Mouse (Mus musculus) olfactory bulb, adult 2 months (tissue): Measurements from ENCODE around the gene Adamts8. TPM values are rescaled to one million over a fixed set of nuclear protein-coding genes. Genes with fewer than 3 reads are reported as not detected.
A peak's percentile ranks its signal among the peaks of the same experiment; 100 is the strongest.

Experiments
- H3K27ac ChIP-seq: fragments of 200-500 bp; 2 replicates; pipeline ENCODE4 v1.5.1; 2012; ENCODE audit warnings: low read depth, low read length; ENCODE audit not compliant: insufficient read depth
- H3K4me1 ChIP-seq: fragments of 200-500 bp; 2 replicates; pipeline ENCODE4 v1.6.1; 2012; ENCODE audit warnings: low read length; ENCODE audit not compliant: control insufficient read depth, insufficient read depth
- H3K4me3 ChIP-seq: fragments of 200-500 bp; 2 replicates; pipeline ENCODE4 v1.5.1; 2012; ENCODE audit warnings: mild to moderate bottlenecking, low read depth, low read length, moderate library complexity; ENCODE audit not compliant: insufficient read depth
- CTCF ChIP-seq: fragments of 200-500 bp; IDR thresholded peaks from 2 replicates; pipeline ENCODE4 v1.5.1; 2012; ENCODE audit warnings: low read depth, mild to moderate bottlenecking, low read length, moderate library complexity; ENCODE audit not compliant: insufficient read depth
- POLR2A ChIP-seq: fragments of 200-500 bp; IDR thresholded peaks from 2 replicates; pipeline ENCODE4 v1.6.1; 2012; ENCODE audit warnings: mild to moderate bottlenecking, low read depth, low read length, moderate library complexity; ENCODE audit not compliant: insufficient read depth
- WGBS: fragments of 180-500 bp; shearing (Covaris S2); methylation state at CpG from one replicate; pipeline ENCODE4 v1.1.7; 2018; 5-methylcytosine and 5-hydroxymethylcytosine counted together
- polyA plus RNA-seq: library from polyadenylated mRNA; stranded (reverse); fragments of >200 nt; gene quantifications from 2 replicates; pipeline ENCODE4 v1.2.4, GENCODE M21; 2012; ENCODE audit warnings: low replicate concordance; ENCODE audit not compliant: missing spikeins, insufficient read depth, insufficient read length

Adamts8 gene
- polyA plus RNA-seq = not detected in 2 replicates

GRCm38 (mm10) chr9:30942512-30943313, at the start of gene Adamts8:
Gene Adamts8, plus strand, starts transcription at chr9:30942562.
- peak within 1 kb of the TSS; percentile 60 for H3K4me3 ChIP-seq
- H3K27ac ChIP-seq = no peak within 1 kb of the TSS
- peaks cover 7% of the 10 kb centered on the region for H3K4me1 ChIP-seq
- WGBS = under 1% methylated on average over 96 of the region's 96 CpGs
- TF ChIP-seq POLR2A (no peak), CTCF (peak; percentile 53; the same call in 1 of the 2 replicates)

- no peak for TF ChIP-seq CTCF
- no peak for TF ChIP-seq POLR2A
- Histone ChIP-seq H3K27ac (no peak overlapping the region), H3K4me3 (no peak overlapping the region), H3K4me1 (peaks cover 6% of the 10 kb centered on the region)
- WGBS = 65% methylated on average over 3 of the region's 3 CpGs
Measured at GRCm38 (mm10) chr9:30895618-30896017, 46.7 kb upstream of the Adamts8 start.

- 30% methylated on average over 5 of the region's 5 CpGs for WGBS
- no peak overlapping the region for H3K4me3 ChIP-seq
- peaks cover 6% of the 10 kb centered on the region for H3K4me1 ChIP-seq
- no peak overlapping the region; the same call in 1 of the 2 replicates for H3K27ac ChIP-seq
- TF ChIP-seq POLR2A = no peak
- TF ChIP-seq CTCF = no peak
Measured at GRCm38 (mm10) chr9:30896752-30897151, 45.6 kb upstream of the Adamts8 start.

GRCm38 (mm10) chr9:30897169-30897568, 45.2 kb upstream of the Adamts8 start:
- 56% methylated on average over 2 of the region's 2 CpGs for WGBS
- Histone ChIP-seq H3K4me1 (peaks cover 6% of the 10 kb centered on the region), H3K27ac (no peak overlapping the region), H3K4me3 (no peak overlapping the region)
- TF ChIP-seq CTCF = no peak
- no peak for TF ChIP-seq POLR2A

GRCm38 (mm10) chr9:30902152-30902551, 40.2 kb upstream of the Adamts8 start:
- Histone ChIP-seq H3K4me1 (peaks cover under 1% of the 10 kb centered on the region; the same call in 1 of the 2 replicates), H3K4me3 (no peak overlapping the region), H3K27ac (no peak overlapping the region)
- TF ChIP-seq CTCF = no peak
- TF ChIP-seq POLR2A = no peak
- 97% methylated on average over 19 of the region's 19 CpGs for WGBS

GRCm38 (mm10) chr9:30902641-30903040, 39.7 kb upstream of the Adamts8 start:
- TF ChIP-seq CTCF (no peak), POLR2A (no peak)
- Histone ChIP-seq H3K4me3 (no peak overlapping the region), H3K27ac (no peak overlapping the region), H3K4me1 (no peaks in the 10 kb centered on the region)
- WGBS = 98% methylated on average over 7 of the region's 7 CpGs

GRCm38 (mm10) chr9:30903266-30903665, 39.1 kb upstream of the Adamts8 start:
- WGBS = 90% methylated on average over 5 of the region's 5 CpGs
- Histone ChIP-seq H3K27ac (no peak overlapping the region), H3K4me3 (no peak overlapping the region), H3K4me1 (no peaks in the 10 kb centered on the region)
- no peak for TF ChIP-seq CTCF
- no peak for TF ChIP-seq POLR2A

GRCm38 (mm10) chr9:30905861-30906260, 36.5 kb upstream of the Adamts8 start:
- no peak for TF ChIP-seq CTCF
- no peak for TF ChIP-seq POLR2A

GRCm38 (mm10) chr9:30906426-30906825, 35.9 kb upstream of the Adamts8 start:
- no peak overlapping the region for H3K27ac ChIP-seq
- H3K4me1 ChIP-seq = peaks cover 7% of the 10 kb centered on the region; the same call in 1 of the 2 replicates
- 88% methylated on average over 4 of the region's 4 CpGs for WGBS
- no peak for TF ChIP-seq POLR2A
- TF ChIP-seq CTCF = no peak
- H3K4me3 ChIP-seq = no peak overlapping the region

More at GRCm38 (mm10) chr9:30905861-30906260, 36.5 kb upstream of the Adamts8 start:
- 82% methylated on average over 10 of the region's 10 CpGs for WGBS
- peaks cover 5% of the 10 kb centered on the region; the same call in 1 of the 2 replicates for H3K4me1 ChIP-seq
- H3K27ac ChIP-seq = no peak overlapping the region
- H3K4me3 ChIP-seq = no peak overlapping the region
